Mouse (Mus musculus) lung, postnatal 0 days (tissue): ENCODE measurements at regions not wholly inside any gene's neighbourhood (a gene's known extent, or its start where the extent isn't known, plus 50 kb on each side); places are given as distances from the start of the nearest gene placed in this dataset.
A peak's percentile ranks its signal among the peaks of the same experiment; 100 is the strongest.

Experiments
- ATAC-seq: fragments of 200-750 bp; cut with Nextera tagmentation; 2 replicates; pipeline ENCODE4 v1.8.0; 2017; ENCODE audit warnings: moderate library complexity
- DNase-seq: peaks from one replicate; pipeline ENCODE4 v3.0.0-alpha.2; 2016; ENCODE audit warnings: low spot score
- H3K27ac ChIP-seq: fragments of 300-500 bp; sonication (generic); 2 replicates; pipeline ENCODE4 v1.5.1; 2014; ENCODE audit warnings: antibody characterized with exemption, mild to moderate bottlenecking, low read length, mixed read lengths
- H3K27me3 ChIP-seq: fragments of 300-500 bp; sonication (generic); replicated peaks from 2 replicates; pipeline ENCODE4 v1.6.1; 2014; ENCODE audit warnings: low read length, mixed read lengths; ENCODE audit not compliant: insufficient read depth
- H3K36me3 ChIP-seq: fragments of 300-500 bp; sonication (generic); 2 replicates; pipeline ENCODE4 v1.6.1; 2014; ENCODE audit warnings: low read length, mixed read lengths; ENCODE audit not compliant: insufficient read depth
- H3K4me1 ChIP-seq: fragments of 300-500 bp; sonication (generic); 2 replicates; pipeline ENCODE4 v1.6.1; 2014; ENCODE audit warnings: antibody characterized with exemption, low read depth, low read length, mixed read lengths; ENCODE audit not compliant: insufficient read depth
- H3K4me2 ChIP-seq: fragments of 300-500 bp; sonication (generic); replicated peaks from 2 replicates; pipeline ENCODE4 v1.6.1; 2014; ENCODE audit warnings: low read depth, mild to moderate bottlenecking, low read length, moderate library complexity, mixed read lengths
- H3K4me3 ChIP-seq: fragments of 300-500 bp; sonication (generic); 2 replicates; pipeline ENCODE4 v1.5.1; 2014; ENCODE audit warnings: low read depth, low read length
- H3K9ac ChIP-seq: fragments of 300-500 bp; sonication (generic); replicated peaks from 2 replicates; pipeline ENCODE4 v1.6.1; 2014; ENCODE audit warnings: low read depth, mild to moderate bottlenecking
- H3K9me3 ChIP-seq: fragments of 300-500 bp; sonication (generic); 2 replicates; pipeline ENCODE4 v1.6.1; 2016; ENCODE audit warnings: low read length, mixed read lengths
- CTCF ChIP-seq: IDR thresholded peaks from 2 replicates; pipeline ENCODE4 v1.5.1; 2016; ENCODE audit warnings: antibody characterized with exemption, mild to moderate bottlenecking
- EP300 ChIP-seq: IDR thresholded peaks from 2 replicates; pipeline ENCODE4 v1.6.1; 2016; ENCODE audit warnings: antibody characterized with exemption, mild to moderate bottlenecking, control low read depth
- WGBS: fragments of 180-500 bp; shearing (Covaris S2); extraction: QIAGEN DNeasy Blood & Tissue Kit; methylation state at CpG from one replicate; pipeline ENCODE4 v1.1.7; 2014; 5-methylcytosine and 5-hydroxymethylcytosine counted together

GRCm38 (mm10) chr2:122863343-122863970 lies 98.4 kb downstream of the Sqor start:
- H3K9me3 ChIP-seq = no peaks in the 10 kb centered on the region
- no peak for DNase-seq
- ATAC-seq = no peak
- H3K9ac ChIP-seq = no peak overlapping the region
- no peaks in the 10 kb centered on the region for H3K36me3 ChIP-seq
- no peaks in the 10 kb centered on the region for H3K27me3 ChIP-seq
- TF ChIP-seq CTCF = no peak
- TF ChIP-seq EP300 = no peak
- no peak overlapping the region for H3K4me3 ChIP-seq
- no peaks in the 10 kb centered on the region for H3K4me1 ChIP-seq
- 59% methylated on average over 15 of the region's 15 CpGs for WGBS
- no peak overlapping the region for H3K27ac ChIP-seq
- H3K4me2 ChIP-seq = no peak overlapping the region

GRCm38 (mm10) chr2:122863971-122864348 lies 98.9 kb downstream of the Sqor start:
- no peak for ATAC-seq
- Histone ChIP-seq H3K27me3 (no peaks in the 10 kb centered on the region), H3K9me3 (no peaks in the 10 kb centered on the region), H3K36me3 (no peaks in the 10 kb centered on the region), H3K4me3 (no peak overlapping the region), H3K4me1 (no peaks in the 10 kb centered on the region), H3K27ac (no peak overlapping the region), H3K4me2 (no peak overlapping the region), H3K9ac (no peak overlapping the region)
- no peak for TF ChIP-seq CTCF
- no peak for TF ChIP-seq EP300
- DNase-seq = no peak
- 88% methylated on average over 1 of the region's 1 CpGs for WGBS

GRCm38 (mm10) chr2:122887111-122887510 lies 122.1 kb downstream of the Sqor start:
- Histone ChIP-seq H3K4me2 (no peak overlapping the region), H3K9ac (no peak overlapping the region), H3K4me3 (no peak overlapping the region), H3K36me3 (no peaks in the 10 kb centered on the region), H3K4me1 (no peaks in the 10 kb centered on the region), H3K27me3 (no peaks in the 10 kb centered on the region), H3K27ac (no peak overlapping the region), H3K9me3 (peaks cover 13% of the 10 kb centered on the region; the same call in 1 of the 2 replicates)
- ATAC-seq (no peak), DNase-seq (no peak)
- TF ChIP-seq EP300 (no peak), CTCF (no peak)

- H3K27me3 ChIP-seq = no peaks in the 10 kb centered on the region
- DNase-seq (no peak), ATAC-seq (no peak)
- no peak overlapping the region for H3K27ac ChIP-seq
- no peaks in the 10 kb centered on the region for H3K36me3 ChIP-seq
- no peaks in the 10 kb centered on the region for H3K4me1 ChIP-seq
- TF ChIP-seq CTCF = no peak
- no peak for TF ChIP-seq EP300
- H3K9ac ChIP-seq = no peak overlapping the region
- H3K4me3 ChIP-seq = no peak overlapping the region
- peaks cover 13% of the 10 kb centered on the region; the same call in 1 of the 2 replicates for H3K9me3 ChIP-seq
- H3K4me2 ChIP-seq = no peak overlapping the region
These were observed 122.5 kb downstream of the Sqor start for GRCm38 (mm10) chr2:122887526-122887925.

- no peaks in the 10 kb centered on the region for H3K9me3 ChIP-seq
- TF ChIP-seq EP300 = no peak
- TF ChIP-seq CTCF = no peak
- H3K27me3 ChIP-seq = no peaks in the 10 kb centered on the region
- H3K27ac ChIP-seq = no peak overlapping the region
- H3K9ac ChIP-seq = no peak overlapping the region
- ATAC-seq = no peak
- 56% methylated on average over 11 of the region's 11 CpGs for WGBS
- H3K4me3 ChIP-seq = no peak overlapping the region
- DNase-seq = no peak
- no peaks in the 10 kb centered on the region for H3K4me1 ChIP-seq
- H3K36me3 ChIP-seq = no peaks in the 10 kb centered on the region
- no peak overlapping the region for H3K4me2 ChIP-seq
These were observed 140.4 kb downstream of the Sqor start for GRCm38 (mm10) chr2:122905129-122906072.

GRCm38 (mm10) chr2:122916772-122917171 lies 151.7 kb downstream of the Sqor start:
- H3K4me3 ChIP-seq = no peak overlapping the region
- no peaks in the 10 kb centered on the region for H3K9me3 ChIP-seq
- no peaks in the 10 kb centered on the region for H3K4me1 ChIP-seq
- no peaks in the 10 kb centered on the region for H3K36me3 ChIP-seq
- DNase-seq (no peak), ATAC-seq (no peak)
- H3K4me2 ChIP-seq = no peak overlapping the region
- 82% methylated on average over 1 of the region's 1 CpGs for WGBS
- no peaks in the 10 kb centered on the region for H3K27me3 ChIP-seq
- TF ChIP-seq CTCF (peak; percentile 38), EP300 (no peak)
- no peak overlapping the region for H3K27ac ChIP-seq
- no peak overlapping the region for H3K9ac ChIP-seq
